Mouse (Mus musculus): Measurements from ENCODE around the gene Enho. TPM values are rescaled to one million over a fixed set of nuclear protein-coding genes. Genes with fewer than 3 reads are reported as not detected.
"Not testable (repeated sequence)": the region's sequence is repeated elsewhere in the genome, so short reads cannot be mapped to it uniquely, and the experiment has no call there.

The Enho gene
- polyA plus RNA-seq (2015; fragmentation: Nextera tagmentation; extraction: Ambion mirVana): 47.8 and 50.6 TPM in 2 replicates

DNA sequence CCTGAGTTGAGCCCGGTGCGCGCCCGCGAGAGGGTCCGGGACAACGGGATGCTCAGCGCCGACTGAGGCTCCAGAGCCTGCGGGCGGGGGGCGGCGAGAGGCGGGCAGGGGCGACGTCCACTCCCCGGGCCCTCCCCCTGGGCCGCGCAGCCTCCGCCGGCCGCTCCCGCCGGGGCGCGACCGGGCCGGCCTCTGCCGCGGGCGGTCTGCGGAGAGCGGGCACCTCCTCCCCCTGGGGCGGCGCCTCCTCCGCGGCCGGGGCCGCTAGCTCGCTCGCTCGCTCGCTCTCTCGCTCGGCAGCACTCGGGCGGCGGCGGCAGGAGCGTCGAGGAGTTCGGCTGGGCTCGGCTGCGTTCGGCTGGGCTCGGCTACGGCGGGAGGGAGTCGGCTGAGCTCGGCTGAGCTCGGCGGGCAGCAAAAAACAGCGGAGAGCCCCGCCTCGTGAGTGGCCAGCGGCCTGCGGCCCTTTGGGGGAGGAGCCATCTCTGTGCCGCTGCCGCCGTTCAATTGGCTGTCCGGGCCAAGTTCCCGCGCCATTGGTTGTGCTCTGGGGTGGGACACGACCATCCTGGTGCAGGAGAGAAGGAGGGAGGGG lies at the start of gene Enho:
TSS of gene Enho (minus strand) at position 412 of the 595 bp plus-strand sequence.
- Histone ChIP-seq H3K4me2 (peak within 1 kb of the TSS; percentile 73), H3K36me3 (ENCODE audit: poor library complexity, severe bottlenecking) (peaks cover 16% of the 10 kb centered on the region; the same call in 1 of the 2 replicates), H3K9me3 (replicated peaks) (no peaks in the 10 kb centered on the region), H3K27ac (peak within 1 kb of the TSS; percentile 86), H3K4me3 (peak within 1 kb of the TSS; percentile 66), H3K4me1 (peaks cover 43% of the 10 kb centered on the region), H3K27me3 (0 out of 2 replicates have a peak, but pooled peaks cover 5% of the 10 kb centered on the region), H3K9ac (peak within 1 kb of the TSS; percentile 96)
- peak; percentile 94 for ATAC-seq
- under 1% methylated on average over 59 of the region's 74 CpGs for WGBS

GRCm38 (mm10) chr4:41688562-41688961 lies 48.4 kb upstream of the Enho start:
- H3K4me3 ChIP-seq; H3K9me3 ChIP-seq (replicated peaks); ATAC-seq; H3K27me3 ChIP-seq; H3K4me2 ChIP-seq; H3K36me3 ChIP-seq (ENCODE audit: poor library complexity, severe bottlenecking); H3K9ac ChIP-seq: not testable (repeated sequence)
- 31% methylated on average over 1 of the region's 1 CpGs for WGBS
- peak overlapping the region; percentile 55 for H3K27ac ChIP-seq
- H3K4me1 ChIP-seq: peaks cover 43% of the 10 kb centered on the region

DNA sequence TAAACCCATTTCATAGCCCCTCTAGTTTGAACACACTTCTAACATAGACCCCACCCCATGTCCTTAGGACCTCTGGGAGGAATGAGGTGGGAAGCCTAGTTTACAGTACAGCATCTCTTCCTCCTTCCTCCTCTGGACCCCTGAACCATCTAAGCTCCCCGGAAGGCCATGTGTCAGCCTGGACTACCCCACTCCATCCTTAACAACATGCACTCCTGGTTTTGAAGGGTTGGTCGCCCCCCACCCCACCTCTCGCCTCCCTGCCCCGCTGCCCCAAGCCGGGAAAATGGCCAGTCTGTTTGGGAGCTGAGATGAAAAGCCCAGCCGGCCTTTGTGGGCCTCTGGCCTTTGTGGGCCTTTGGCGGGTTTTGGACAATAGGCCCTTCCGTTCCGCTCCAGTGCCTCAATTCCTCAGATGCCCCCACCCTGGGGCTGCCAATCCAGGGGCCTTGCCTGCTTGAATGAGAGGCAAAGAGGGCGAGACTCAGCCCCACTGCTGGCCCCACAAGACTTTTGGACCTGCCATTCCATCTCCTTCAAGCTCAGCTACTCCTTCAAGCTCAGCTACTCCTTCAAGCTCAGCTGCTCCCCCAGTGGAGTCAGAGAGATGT lies 45.9 kb upstream of the Enho start:
- 4% methylated on average over 10 of the region's 10 CpGs for WGBS
- ATAC-seq; H3K36me3 ChIP-seq (ENCODE audit: poor library complexity, severe bottlenecking); H3K27me3 ChIP-seq; H3K4me3 ChIP-seq; H3K9me3 ChIP-seq (replicated peaks); H3K9ac ChIP-seq; H3K4me2 ChIP-seq: not testable (repeated sequence)
- peaks cover 58% of the 10 kb centered on the region for H3K4me1 ChIP-seq
- H3K27ac ChIP-seq: peak overlapping the region; percentile 62

GRCm38 (mm10) chr4:41684931-41685453 lies 44.9 kb upstream of the Enho start:
- not testable (repeated sequence) for H3K27me3 ChIP-seq; H3K9ac ChIP-seq; H3K36me3 ChIP-seq (ENCODE audit: poor library complexity, severe bottlenecking); H3K9me3 ChIP-seq (replicated peaks); H3K4me3 ChIP-seq
- Histone ChIP-seq H3K4me2 (peak overlapping the region; percentile 43; the same call in 1 of the 2 replicates), H3K27ac (peak overlapping the region; percentile 93), H3K4me1 (peaks cover 68% of the 10 kb centered on the region)
- 0% methylated on average over 12 of the region's 14 CpGs for WGBS
- ATAC-seq: peak; percentile 5; the same call in 1 of the 2 replicates

- H3K9me3 ChIP-seq (replicated peaks); H3K36me3 ChIP-seq (ENCODE audit: poor library complexity, severe bottlenecking); H3K9ac ChIP-seq; H3K27me3 ChIP-seq: not testable (repeated sequence)
- Histone ChIP-seq H3K27ac (peak overlapping the region; percentile 93), H3K4me3 (peak overlapping the region; percentile 12; the same call in 1 of the 2 replicates), H3K4me1 (peaks cover 75% of the 10 kb centered on the region), H3K4me2 (peak overlapping the region; percentile 43)
- peak; percentile 39 for ATAC-seq
- 3% methylated on average over 23 of the region's 27 CpGs for WGBS
Measured at GRCm38 (mm10) chr4:41684131-41684930, 44.2 kb upstream of the Enho start.

DNA sequence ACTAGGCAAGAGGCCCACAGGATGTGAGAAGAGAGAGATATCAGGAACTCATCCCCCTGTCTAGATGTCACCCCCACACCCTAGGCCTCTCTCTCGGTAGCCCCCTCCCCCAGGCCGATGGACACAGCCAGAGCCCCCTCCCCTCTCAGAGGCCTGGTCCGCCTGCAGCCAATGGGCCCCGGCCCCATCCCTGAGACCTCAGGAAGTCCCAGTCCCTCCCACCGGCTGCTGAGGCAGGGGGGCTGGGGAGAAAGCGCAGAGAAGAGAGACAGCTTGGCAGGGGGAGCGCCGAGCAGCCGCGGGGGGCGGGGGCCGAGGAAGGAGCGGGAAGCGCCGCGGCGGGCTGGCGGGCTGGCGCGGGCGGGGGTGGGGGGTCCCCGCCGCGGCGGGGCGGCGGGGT lies 43.2 kb upstream of the Enho start:
- peak; percentile 57 for ATAC-seq
- WGBS: 0% methylated on average over 1 of the region's 27 CpGs
- not testable (repeated sequence) for H3K27me3 ChIP-seq; H3K4me3 ChIP-seq; H3K36me3 ChIP-seq (ENCODE audit: poor library complexity, severe bottlenecking); H3K9me3 ChIP-seq (replicated peaks); H3K9ac ChIP-seq
- H3K4me1 ChIP-seq: peaks cover 75% of the 10 kb centered on the region
- peak overlapping the region; percentile 48 for H3K4me2 ChIP-seq
- H3K27ac ChIP-seq: peak overlapping the region; percentile 85

DNA sequence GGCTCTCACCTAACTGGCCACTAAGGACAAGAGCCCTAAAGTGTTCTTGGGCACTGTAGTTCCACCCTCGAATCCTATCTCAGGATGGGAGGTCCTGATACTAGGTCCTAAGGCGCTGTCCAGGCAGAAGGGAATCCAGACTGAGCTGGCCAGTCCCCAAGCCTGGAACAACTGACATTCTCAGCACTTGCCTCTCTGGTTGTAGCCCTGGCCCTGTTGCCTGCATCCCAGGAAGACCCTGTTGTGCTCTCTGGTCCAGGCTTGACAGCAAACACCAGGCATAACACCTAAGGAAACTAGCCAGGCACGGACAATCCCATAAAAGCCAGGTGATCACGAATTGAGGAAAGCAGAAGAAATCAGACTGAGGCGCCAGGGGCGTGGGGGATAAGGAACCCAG lies 42.7 kb upstream of the Enho start:
- Histone ChIP-seq H3K9ac (peak overlapping the region; percentile 41), H3K4me3 (0 out of 2 replicates have a peak overlapping the region, but pooled peaks have one; percentile 4), H3K4me1 (peaks cover 77% of the 10 kb centered on the region), H3K36me3 (ENCODE audit: poor library complexity, severe bottlenecking) (0 out of 2 replicates have a peak, but pooled peaks cover 8% of the 10 kb centered on the region), H3K27ac (peak overlapping the region; percentile 85), H3K9me3 (replicated peaks) (no peaks in the 10 kb centered on the region), H3K27me3 (no peaks in the 10 kb centered on the region), H3K4me2 (peak overlapping the region; percentile 48)
- WGBS: 27% methylated on average over 6 of the region's 6 CpGs
- no peak for ATAC-seq

- H3K27me3 ChIP-seq: no peaks in the 10 kb centered on the region
- no peak overlapping the region for H3K9ac ChIP-seq
- no peak overlapping the region for H3K4me3 ChIP-seq
- H3K36me3 ChIP-seq (ENCODE audit: poor library complexity, severe bottlenecking): 0 out of 2 replicates have a peak, but pooled peaks cover 8% of the 10 kb centered on the region
- peaks cover 77% of the 10 kb centered on the region for H3K4me1 ChIP-seq
- peak; percentile 20 for ATAC-seq
- no peaks in the 10 kb centered on the region for H3K9me3 ChIP-seq (replicated peaks)
- H3K4me2 ChIP-seq: peak overlapping the region; percentile 48; the same call in 1 of the 2 replicates
- H3K27ac ChIP-seq: peak overlapping the region; percentile 85
- WGBS: 69% methylated on average over 10 of the region's 10 CpGs
Measured at GRCm38 (mm10) chr4:41681947-41682346, 41.8 kb upstream of the Enho start.

- H3K4me3 ChIP-seq: no peak overlapping the region
- no peaks in the 10 kb centered on the region for H3K27me3 ChIP-seq
- no peak overlapping the region for H3K4me2 ChIP-seq
- ATAC-seq: no peak
- 0 out of 2 replicates have a peak, but pooled peaks cover 8% of the 10 kb centered on the region for H3K36me3 ChIP-seq (ENCODE audit: poor library complexity, severe bottlenecking)
- no peaks in the 10 kb centered on the region for H3K9me3 ChIP-seq (replicated peaks)
- 0 out of 2 replicates have a peak overlapping the region, but pooled peaks have one; percentile 6 for H3K27ac ChIP-seq
- 47% methylated on average over 4 of the region's 4 CpGs for WGBS
- H3K4me1 ChIP-seq: peaks cover 77% of the 10 kb centered on the region
- H3K9ac ChIP-seq: no peak overlapping the region
Measured at GRCm38 (mm10) chr4:41681176-41681575, 41.1 kb upstream of the Enho start.

DNA sequence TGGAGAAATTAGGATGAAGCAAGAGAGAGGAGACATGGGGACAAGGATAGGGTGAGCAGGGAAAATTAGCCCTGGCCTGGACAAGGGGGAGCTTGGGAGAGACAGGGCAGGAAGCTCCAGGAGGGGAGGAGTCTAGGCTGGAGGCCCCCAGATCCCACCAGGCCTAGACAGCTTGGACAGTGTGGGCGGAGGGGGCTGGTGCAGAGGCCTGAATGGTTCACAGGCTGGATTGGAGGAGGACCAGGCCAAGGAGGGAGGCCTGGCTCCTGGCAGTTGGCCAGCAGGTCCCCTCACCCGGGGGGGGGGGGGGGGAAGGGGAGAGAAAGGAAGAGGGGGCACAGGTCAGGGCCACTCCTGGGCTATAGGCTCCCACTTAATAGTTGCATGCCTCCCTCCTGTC lies 39.2 kb upstream of the Enho start:
- Histone ChIP-seq H3K27ac (peak overlapping the region; percentile 80), H3K4me1 (peaks cover 89% of the 10 kb centered on the region), H3K4me2 (peak overlapping the region; percentile 5; the same call in 1 of the 2 replicates), H3K4me3 (no peak overlapping the region), H3K27me3 (no peaks in the 10 kb centered on the region), H3K36me3 (ENCODE audit: poor library complexity, severe bottlenecking) (peaks cover 14% of the 10 kb centered on the region; the same call in 1 of the 2 replicates), H3K9ac (peak overlapping the region; percentile 37), H3K9me3 (replicated peaks) (no peaks in the 10 kb centered on the region)
- WGBS: 6% methylated on average over 2 of the region's 2 CpGs
- ATAC-seq: no peak

- Histone ChIP-seq H3K36me3 (ENCODE audit: poor library complexity, severe bottlenecking) (peaks cover 14% of the 10 kb centered on the region; the same call in 1 of the 2 replicates), H3K27ac (peak overlapping the region; percentile 80), H3K27me3 (no peaks in the 10 kb centered on the region), H3K4me2 (no peak overlapping the region), H3K4me1 (peaks cover 89% of the 10 kb centered on the region), H3K4me3 (no peak overlapping the region), H3K9me3 (replicated peaks) (no peaks in the 10 kb centered on the region), H3K9ac (peak overlapping the region; percentile 37)
- 69% methylated on average over 6 of the region's 6 CpGs for WGBS
- no peak for ATAC-seq
Measured at GRCm38 (mm10) chr4:41678863-41679262, 38.7 kb upstream of the Enho start.
